Mouse (Mus musculus) lung, adult 2 months (tissue): Measurements from ENCODE around the gene Abcb1b. TPM values are rescaled to one million over a fixed set of nuclear protein-coding genes. Genes with fewer than 3 reads are reported as not detected.

ENCODE experiments used
- DNase-seq: peaks from one replicate; pipeline ENCODE4 v3.0.0; 2022
- H3K4me1 ChIP-seq: fragments of 200-500 bp; 2 replicates; pipeline ENCODE4 v1.6.1; 2011; ENCODE audit warnings: low read length; ENCODE audit not compliant: control insufficient read depth, insufficient read depth
- H3K4me3 ChIP-seq: fragments of 200-500 bp; replicated peaks from 2 replicates; pipeline ENCODE3; 2011; ENCODE audit warnings: low read depth, mild to moderate bottlenecking, control low read depth, low read length; ENCODE audit errors: extremely low read depth
- CTCF ChIP-seq: fragments of 200-500 bp; IDR thresholded peaks from 2 replicates; pipeline ENCODE4 v1.5.1; 2011; ENCODE audit warnings: mild to moderate bottlenecking, low read length, control low read depth; ENCODE audit not compliant: insufficient read depth
- POLR2A ChIP-seq: fragments of 200-500 bp; IDR thresholded peaks from 2 replicates; pipeline ENCODE4 v1.6.1; 2011; ENCODE audit warnings: low read depth, mild to moderate bottlenecking, control low read depth, low read length, borderline replicate concordance; ENCODE audit errors: extremely low read depth
- WGBS: fragments of 180-500 bp; shearing (Covaris S2); methylation state at CpG from one replicate; pipeline ENCODE4 v1.1.7; 2018; 5-methylcytosine and 5-hydroxymethylcytosine counted together
- polyA plus RNA-seq: library from polyadenylated mRNA; depleted of rRNA; stranded (reverse); fragments of >200 nt; gene quantifications from 2 replicates; pipeline ENCODE4 v1.2.3, GENCODE M21; 2012; rRNA removed

Abcb1b gene
- polyA plus RNA-seq, 1 experiment = 1.5 TPM

DNA sequence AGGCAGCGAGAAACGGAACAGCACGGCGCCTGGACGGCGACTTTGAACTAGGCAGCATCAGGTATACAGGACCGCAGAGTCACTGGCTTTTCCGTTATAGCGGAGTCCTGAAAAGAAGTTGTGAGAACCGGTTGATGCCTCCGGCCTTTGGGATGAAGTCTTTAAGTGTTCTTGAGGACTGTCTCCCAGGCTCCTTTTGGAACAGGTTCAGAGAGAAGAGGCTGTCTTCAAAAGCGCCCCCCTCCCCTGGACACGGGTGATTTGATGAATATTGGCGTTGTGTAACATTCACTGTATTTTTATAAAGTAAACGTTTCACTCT is 96.1 kb downstream of the Abcb1b start:
- H3K4me3 ChIP-seq = peak overlapping the region; percentile 24
- no peak for DNase-seq
- H3K4me1 ChIP-seq = peaks cover 5% of the 10 kb centered on the region; the same call in 1 of the 2 replicates
- no peak for TF ChIP-seq CTCF
- TF ChIP-seq POLR2A = no peak
- 7% methylated on average over 15 of the region's 15 CpGs for WGBS

DNA sequence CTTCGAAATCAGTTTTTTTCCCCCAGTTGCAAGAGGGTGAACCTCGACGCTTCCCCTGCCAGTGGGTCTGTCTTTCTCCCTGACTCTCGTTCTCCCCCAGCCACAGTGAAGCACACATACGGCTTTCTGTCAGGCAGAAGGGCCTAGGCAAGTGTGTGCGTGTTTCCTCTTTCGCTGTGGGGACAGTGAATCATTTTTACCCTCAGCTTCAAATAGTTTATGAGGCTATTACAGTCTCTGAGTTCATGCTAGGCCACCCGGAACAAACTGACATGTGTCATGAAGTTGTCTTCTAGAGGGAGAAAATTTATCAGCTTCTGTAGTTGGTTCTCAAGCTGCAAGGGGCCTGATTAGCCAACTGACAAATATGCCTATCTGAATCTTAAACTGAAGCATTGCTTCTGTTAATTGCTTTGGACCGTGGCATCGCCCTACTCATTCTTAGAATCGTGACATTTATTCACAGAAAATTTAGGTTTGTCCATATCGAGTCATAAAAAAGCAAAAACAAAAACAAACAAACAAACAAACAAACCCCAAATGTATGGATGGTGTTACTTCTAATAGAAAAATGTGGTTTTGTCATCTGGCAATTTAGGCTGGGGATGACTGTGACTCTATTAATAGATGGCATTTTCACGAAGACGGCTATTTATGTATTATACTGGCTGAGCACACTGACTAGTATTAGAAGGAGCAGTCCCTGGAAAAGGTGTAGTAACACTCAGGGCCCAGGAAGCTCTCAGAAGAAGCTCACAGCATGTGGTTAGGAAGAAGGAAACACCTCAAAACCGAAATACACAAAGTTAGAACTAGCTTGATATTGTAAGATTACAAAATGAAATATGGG is 96.9 kb downstream of the Abcb1b start:
- H3K4me1 ChIP-seq = peaks cover 5% of the 10 kb centered on the region; the same call in 1 of the 2 replicates
- 63% methylated on average over 15 of the region's 15 CpGs for WGBS
- no peak for DNase-seq
- TF ChIP-seq POLR2A = no peak
- no peak for TF ChIP-seq CTCF
- H3K4me3 ChIP-seq = no peak overlapping the region

DNA sequence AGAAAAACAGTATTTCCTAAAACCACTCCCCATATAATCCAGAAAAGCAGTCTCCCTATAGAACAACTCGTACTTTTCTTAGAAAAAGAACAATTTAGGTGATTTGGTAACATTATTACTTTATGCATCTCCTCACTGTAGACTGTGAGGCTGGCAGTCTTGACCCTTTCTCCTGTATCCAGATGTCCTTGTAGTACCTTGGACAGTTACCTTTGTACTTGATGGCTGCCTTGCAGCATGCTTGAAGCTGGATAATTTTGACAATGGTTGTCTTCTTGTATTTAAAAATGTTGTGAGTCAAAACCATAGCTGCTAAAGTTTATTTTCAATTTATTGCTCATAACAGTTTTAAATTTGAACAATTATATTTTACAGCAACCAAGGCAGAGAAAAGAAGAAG is 98.3 kb downstream of the Abcb1b start:
- TF ChIP-seq CTCF = no peak
- no peak for TF ChIP-seq POLR2A
- Histone ChIP-seq H3K4me1 (peaks cover 5% of the 10 kb centered on the region; the same call in 1 of the 2 replicates), H3K4me3 (no peak overlapping the region)
- no peak for DNase-seq
- 65% methylated on average over 1 of the region's 1 CpGs for WGBS

DNA sequence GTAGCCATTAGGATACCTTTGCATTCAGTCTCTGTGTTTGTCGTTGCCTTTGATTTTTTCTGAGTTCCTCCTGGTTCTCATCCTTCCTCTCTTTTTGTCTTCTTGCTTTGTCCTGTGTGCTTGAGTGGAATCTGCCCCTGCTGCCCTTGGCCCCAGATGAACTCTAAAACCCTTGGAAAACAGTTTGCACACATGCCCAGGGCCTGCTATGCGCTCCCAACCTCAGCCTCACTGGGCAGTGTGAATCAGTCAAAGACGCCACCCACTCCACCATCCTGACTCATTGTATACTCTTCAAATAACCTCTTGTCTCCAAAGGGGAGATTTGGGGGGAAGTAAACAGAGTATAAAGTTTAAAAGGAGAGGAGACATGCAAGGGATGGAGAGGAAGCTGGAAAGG is 100.3 kb downstream of the Abcb1b start:
- Histone ChIP-seq H3K4me1 (peaks cover 2% of the 10 kb centered on the region; the same call in 1 of the 2 replicates), H3K4me3 (no peak overlapping the region)
- 54% methylated on average over 3 of the region's 3 CpGs for WGBS
- no peak for DNase-seq
- no peak for TF ChIP-seq CTCF
- no peak for TF ChIP-seq POLR2A

DNA sequence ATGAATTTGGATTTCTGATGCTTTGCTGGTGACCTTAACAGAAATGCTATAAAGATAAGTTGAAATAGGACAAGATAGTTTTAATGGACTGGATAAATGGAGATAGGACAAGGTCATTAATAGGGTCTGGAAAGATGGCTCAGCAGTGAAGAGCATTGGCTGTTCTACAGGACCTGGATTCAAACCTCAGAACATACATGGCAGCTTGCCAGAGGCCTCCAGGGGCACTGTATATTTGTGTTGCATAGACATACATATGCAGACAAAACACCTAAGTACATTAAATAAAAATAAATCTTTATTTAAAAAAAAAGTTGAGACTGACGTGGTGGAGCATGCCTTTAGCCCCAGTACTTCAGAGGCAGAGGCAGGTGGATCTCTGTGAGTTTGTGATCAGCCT is 103.1 kb downstream of the Abcb1b start:
- Histone ChIP-seq H3K4me1 (no peaks in the 10 kb centered on the region), H3K4me3 (no peak overlapping the region)
- no peak for DNase-seq
- 81% methylated on average over 1 of the region's 1 CpGs for WGBS
- TF ChIP-seq POLR2A (no peak), CTCF (no peak)

DNA sequence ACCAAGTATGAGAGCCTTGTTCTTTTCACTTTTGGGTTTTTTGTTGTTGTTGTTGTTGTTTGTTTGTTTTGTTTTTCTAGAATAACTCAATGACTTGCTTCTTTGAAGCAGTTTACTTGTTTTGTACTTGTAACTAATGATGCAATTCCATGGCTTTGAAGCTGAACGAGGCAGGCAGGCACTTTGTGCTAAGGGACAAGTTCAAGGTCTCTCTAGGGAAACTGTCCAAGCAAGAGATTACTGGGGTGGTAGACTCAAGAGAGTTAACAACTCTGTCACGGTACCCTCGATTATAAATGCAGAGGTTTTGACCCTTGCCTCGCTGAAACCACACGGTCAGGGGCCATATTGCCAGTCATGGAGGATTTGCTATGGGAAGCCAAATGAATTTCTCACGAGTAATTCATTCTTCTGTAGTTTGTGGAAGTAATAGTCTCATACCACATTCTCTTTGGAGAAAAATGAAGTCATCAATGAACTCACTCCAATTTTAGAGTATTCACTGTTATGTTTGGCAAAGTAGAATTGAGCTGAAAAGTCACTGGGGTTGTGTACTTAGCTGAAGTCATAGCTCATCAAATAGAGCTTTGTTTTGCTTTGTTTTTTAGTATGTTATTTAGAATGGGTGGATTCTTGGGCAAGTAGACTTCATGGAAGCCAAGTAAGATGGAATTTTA is 104.3 kb downstream of the Abcb1b start:
- no peak overlapping the region for H3K4me3 ChIP-seq
- no peak for DNase-seq
- H3K4me1 ChIP-seq = no peaks in the 10 kb centered on the region
- 70% methylated on average over 6 of the region's 6 CpGs for WGBS
- TF ChIP-seq CTCF (no peak), POLR2A (no peak)

DNA sequence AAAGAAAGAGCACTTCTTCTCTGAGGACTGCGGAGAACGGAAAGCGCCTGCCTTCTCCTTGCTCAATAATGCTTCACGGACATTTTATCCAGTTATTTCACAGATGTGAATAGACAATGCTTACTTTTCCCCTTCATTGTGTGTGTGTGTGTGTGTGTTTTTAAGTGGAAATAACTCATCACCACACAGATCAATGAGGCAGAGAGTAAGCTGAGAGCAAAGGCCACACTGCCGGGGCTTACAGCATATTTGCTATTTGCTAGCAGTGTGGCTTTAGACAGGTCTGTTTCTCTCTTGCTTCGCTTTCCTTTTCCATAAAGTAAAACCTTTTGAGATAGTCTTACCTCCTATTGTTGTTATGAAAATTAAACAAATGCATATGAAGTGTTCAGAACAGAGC is 106.6 kb downstream of the Abcb1b start:
- 87% methylated on average over 6 of the region's 6 CpGs for WGBS
- TF ChIP-seq POLR2A = no peak
- TF ChIP-seq CTCF = no peak
- Histone ChIP-seq H3K4me1 (no peaks in the 10 kb centered on the region), H3K4me3 (no peak overlapping the region)
- no peak for DNase-seq

DNA sequence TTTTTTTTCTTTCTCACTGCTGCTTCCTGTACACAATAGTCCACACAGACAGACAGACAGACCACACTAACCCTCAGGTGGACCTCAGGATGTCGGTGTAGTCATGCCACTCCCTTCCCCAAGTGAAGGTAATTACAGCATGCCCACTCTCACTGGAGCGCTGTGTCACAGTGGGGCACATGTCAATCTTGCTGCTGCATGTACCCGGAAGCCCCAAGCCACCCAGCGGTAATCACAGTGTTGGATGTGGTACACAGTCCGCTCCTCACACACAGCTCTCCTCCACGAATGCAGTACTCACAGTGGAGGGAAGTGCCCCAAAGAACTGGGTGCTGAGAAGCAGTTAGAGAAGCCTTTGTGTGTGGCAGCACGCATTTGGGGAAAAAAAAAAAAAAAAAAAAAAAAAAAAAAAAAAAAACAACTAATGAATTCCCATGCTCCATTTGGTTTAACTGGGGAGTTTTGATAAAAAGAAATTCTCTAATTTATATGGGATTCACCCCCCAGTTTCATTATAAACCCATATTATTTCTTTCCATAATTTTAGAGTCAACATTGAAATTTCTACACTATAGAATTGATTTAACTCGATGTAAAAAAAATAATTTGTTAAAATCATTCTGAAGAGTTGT is 113.7 kb downstream of the Abcb1b start:
- TF ChIP-seq POLR2A = no peak
- no peak for TF ChIP-seq CTCF
- H3K4me1 ChIP-seq = no peaks in the 10 kb centered on the region
- H3K4me3 ChIP-seq = no peak overlapping the region
- 74% methylated on average over 8 of the region's 8 CpGs for WGBS
- no peak for DNase-seq

Other genes with a start within 250 kb of the Abcb1b start
- gene Rundc3b, start 175.2 kb upstream of the Abcb1b start, polyA plus RNA-seq = 0.25 and 0.35 TPM in 2 replicates
- 12.8 and 15.4 TPM in 2 replicates for gene Abcb1a, start 138.1 kb upstream of the Abcb1b start, polyA plus RNA-seq
- gene Abcb4, start 95.6 kb downstream of the Abcb1b start, polyA plus RNA-seq = 0.15 and 0.34 TPM in 2 replicates
- gene Crot, start 199.2 kb downstream of the Abcb1b start, polyA plus RNA-seq = 4.7 and 8.6 TPM in 2 replicates